Mouse (Mus musculus) CD4-positive, CD25-positive, alpha-beta regulatory T cell, adult 2 months (primary cell): ENCODE results near the gene Ints1.

Source experiments
- DNase-seq: peaks from one replicate; pipeline ENCODE4 v3.0.0-alpha.2; 2012; ENCODE audit warnings: low read depth, low spot score

Ints1 gene

GRCm38 (mm10) chr5:139718540-139718939 is 56.9 kb downstream of the Ints1 start:
- no peak for DNase-seq

GRCm38 (mm10) chr5:139717723-139718122 is 57.8 kb downstream of the Ints1 start:
- DNase-seq: peak; percentile 67

GRCm38 (mm10) chr5:139706496-139706895 is 69.0 kb downstream of the Ints1 start:
- no peak for DNase-seq

GRCm38 (mm10) chr5:139702905-139703304 is 72.6 kb downstream of the Ints1 start:
- DNase-seq: peak; percentile 57

GRCm38 (mm10) chr5:139702236-139702635 is 73.2 kb downstream of the Ints1 start:
- no peak for DNase-seq
